Mouse (Mus musculus) lung, adult 2 months (tissue): ENCODE data around the gene Cdkal1.

Experiments
- CTCF ChIP-seq: fragments of 200-500 bp; IDR thresholded peaks from 2 replicates; pipeline ENCODE4 v1.5.1; 2011; ENCODE audit warnings: mild to moderate bottlenecking, low read length, control low read depth; ENCODE audit not compliant: insufficient read depth
- POLR2A ChIP-seq: fragments of 200-500 bp; IDR thresholded peaks from 2 replicates; pipeline ENCODE4 v1.6.1; 2011; ENCODE audit warnings: low read depth, mild to moderate bottlenecking, control low read depth, low read length, borderline replicate concordance; ENCODE audit errors: extremely low read depth

DNA sequence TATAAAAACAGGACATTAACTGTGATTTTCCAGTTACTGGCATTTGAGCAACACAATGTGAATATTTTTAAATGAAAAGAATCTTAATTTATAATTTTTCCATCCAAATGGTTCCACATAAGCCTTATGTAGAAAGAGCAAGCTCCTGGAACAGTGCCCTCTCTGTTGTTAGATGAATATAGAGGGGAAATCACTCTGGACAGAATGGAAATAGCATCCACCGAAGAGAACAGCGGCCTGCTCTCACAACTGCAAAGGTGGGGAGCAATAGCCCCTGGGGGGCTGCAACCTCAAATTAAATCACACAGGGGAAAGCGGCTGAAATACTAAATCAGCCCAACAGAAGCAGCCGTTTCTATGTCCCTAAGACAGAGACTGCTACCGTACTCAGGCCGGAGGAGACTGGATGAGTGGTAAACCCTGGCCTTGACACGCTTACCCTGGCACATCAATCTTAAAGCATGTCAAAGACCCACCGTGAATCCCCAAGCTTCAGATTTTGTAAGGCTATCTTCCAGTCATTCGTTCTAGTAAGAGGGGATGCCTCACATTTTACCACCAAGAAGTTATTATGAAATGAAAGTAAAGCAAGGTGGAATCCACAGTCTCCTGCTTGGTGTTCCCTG lies 300.2 kb downstream of the Cdkal1 start:
- no peak for TF ChIP-seq CTCF
- no peak for TF ChIP-seq POLR2A
